Mouse (Mus musculus) CH12.LX (cell line): ENCODE measurements around the gene Pdhx. TPM values are rescaled to one million over a fixed set of nuclear protein-coding genes. Genes with fewer than 3 reads are reported as not detected.

Experiments used
- DNase-seq: peaks from one replicate; pipeline ENCODE4 v3.0.0-alpha.2; 2013; ENCODE audit errors: extremely low read depth
- H3K27ac ChIP-seq: 2 replicates; pipeline ENCODE4 v1.5.1; 2012; ENCODE audit warnings: low read depth, mild to moderate bottlenecking, control low read depth, moderate library complexity; ENCODE audit not compliant: insufficient read depth
- H3K27me3 ChIP-seq: replicated peaks from 2 replicates; pipeline ENCODE3; 2012; ENCODE audit warnings: inconsistent platforms
- H3K36me3 ChIP-seq, 2 experiments: replicated peaks in 1 of 2; 2 replicates each; pipeline versions ENCODE3 to v1.6.1; 2012; ENCODE audit warnings: inconsistent platforms in 1 of 2, low read length in 1 of 2, mild to moderate bottlenecking in 1 of 2, mixed read lengths in 1 of 2, moderate library complexity in 1 of 2; ENCODE audit not compliant: control insufficient read depth in 1 of 2, insufficient read depth in 1 of 2
- H3K4me1 ChIP-seq, 2 experiments: 2 replicates each; pipeline ENCODE4 v1.6.1; 2012; ENCODE audit warnings: inconsistent platforms in 1 of 2, moderate library complexity in 1 of 2; ENCODE audit not compliant: insufficient read depth in 2 of 2, control insufficient read depth in 1 of 2
- H3K4me2 ChIP-seq: 2 replicates; pipeline ENCODE4 v1.6.1; 2012; ENCODE audit warnings: low read depth, mild to moderate bottlenecking, control low read depth; ENCODE audit not compliant: poor library complexity, insufficient read depth, severe bottlenecking
- H3K4me3 ChIP-seq, 3 experiments: fragments of 150-350 bp in 1 of 3; sonication (generic) in 1 of 3; replicated peaks in 1 of 3; 2 replicates each; pipeline versions ENCODE3 to v1.5.1; 2011 to 2012; ENCODE audit warnings: low read depth in 2 of 3, low read length in 2 of 3, mild to moderate bottlenecking in 2 of 3, moderate library complexity in 2 of 3, control low read depth in 1 of 3, improper control_type of control experiment in 1 of 3, inconsistent platforms in 1 of 3, mixed read lengths in 1 of 3; ENCODE audit not compliant: poor library complexity in 1 of 3
- H3K79me2 ChIP-seq: replicated peaks from 2 replicates; pipeline ENCODE4 v1.6.1; 2012; ENCODE audit warnings: mild to moderate bottlenecking, moderate library complexity; ENCODE audit not compliant: control insufficient read depth, poor library complexity, insufficient read depth, severe bottlenecking; ENCODE audit errors: extremely low read depth
- H3K9ac ChIP-seq: 2 replicates; pipeline ENCODE4 v1.6.1; 2012; ENCODE audit warnings: low read depth, mild to moderate bottlenecking, control low read depth, moderate library complexity; ENCODE audit not compliant: insufficient read depth
- H3K9me3 ChIP-seq: replicated peaks from 2 replicates; pipeline ENCODE3; 2012; ENCODE audit warnings: low read length, inconsistent platforms, mixed read lengths
- BHLHE40 ChIP-seq: IDR thresholded peaks from 2 replicates; pipeline ENCODE4 v1.6.1; 2011; ENCODE audit warnings: mild to moderate bottlenecking, low read depth, low read length, improper control_type of control experiment
- CHD1 ChIP-seq: IDR thresholded peaks from 2 replicates; pipeline ENCODE4 v1.6.1; 2012; ENCODE audit warnings: low read depth, low read length, improper control_type of control experiment, inconsistent platforms
- CHD2 ChIP-seq: IDR thresholded peaks from 2 replicates; pipeline ENCODE4 v1.6.1; 2011; ENCODE audit warnings: low read length, improper control_type of control experiment
- CTCF ChIP-seq, 2 experiments: IDR thresholded peaks in 1 of 2; conservative IDR thresholded peaks in 1 of 2; 2 replicates each; pipeline ENCODE4 v1.5.1; 2011 to 2012; ENCODE audit warnings: low read depth in 2 of 2, low read length in 2 of 2, improper control_type of control experiment in 1 of 2, inconsistent platforms in 1 of 2, mild to moderate bottlenecking in 1 of 2, moderate library complexity in 1 of 2
- E2F4 ChIP-seq: IDR thresholded peaks from 2 replicates; pipeline ENCODE4 v1.6.1; 2011; ENCODE audit warnings: low read depth, low read length, improper control_type of control experiment; ENCODE audit not compliant: insufficient replicate concordance
- ELF1 ChIP-seq: IDR thresholded peaks from 2 replicates; pipeline ENCODE4 v1.6.1; 2014; ENCODE audit warnings: low read depth, mild to moderate bottlenecking, inconsistent platforms, low read length, improper control_type of control experiment
- EP300 ChIP-seq: IDR thresholded peaks from 2 replicates; pipeline ENCODE4 v1.6.1; 2011; ENCODE audit warnings: low read length, improper control_type of control experiment
- ETS1 ChIP-seq: conservative IDR thresholded peaks from 2 replicates; pipeline ENCODE4 v1.6.1; 2012; ENCODE audit warnings: low read depth, mild to moderate bottlenecking, inconsistent platforms, low read length, improper control_type of control experiment, moderate library complexity
- GABPA ChIP-seq: IDR thresholded peaks from 2 replicates; pipeline ENCODE4 v1.6.1; 2012; ENCODE audit warnings: low read depth, low read length, improper control_type of control experiment, inconsistent platforms; ENCODE audit not compliant: insufficient replicate concordance
- HCFC1 ChIP-seq: IDR thresholded peaks from 2 replicates; pipeline ENCODE4 v1.6.1; 2012; ENCODE audit warnings: low read depth, mild to moderate bottlenecking, inconsistent platforms, low read length, improper control_type of control experiment
- IRF4 ChIP-seq: IDR thresholded peaks from 2 replicates; pipeline ENCODE4 v1.6.1; 2014; ENCODE audit warnings: low read depth, mild to moderate bottlenecking, inconsistent platforms, low read length, improper control_type of control experiment
- JUN ChIP-seq: IDR thresholded peaks from 2 replicates; pipeline ENCODE4 v1.6.1; 2011; ENCODE audit warnings: low read depth, mild to moderate bottlenecking, low read length, improper control_type of control experiment, moderate library complexity; ENCODE audit not compliant: insufficient read depth
- JUND ChIP-seq: conservative IDR thresholded peaks from 2 replicates; pipeline ENCODE4 v1.6.1; 2011; ENCODE audit warnings: low read depth, low read length, improper control_type of control experiment
- KAT2A ChIP-seq: IDR thresholded peaks from 2 replicates; pipeline ENCODE4 v1.6.1; 2012; ENCODE audit warnings: low read length, improper control_type of control experiment, inconsistent platforms; ENCODE audit not compliant: insufficient replicate concordance
- MAFK ChIP-seq: IDR thresholded peaks from 2 replicates; pipeline ENCODE4 v1.6.1; 2011; ENCODE audit warnings: low read length, improper control_type of control experiment; ENCODE audit not compliant: insufficient replicate concordance
- MAX ChIP-seq: IDR thresholded peaks from 2 replicates; pipeline ENCODE4 v1.6.1; 2011; ENCODE audit warnings: low read length, improper control_type of control experiment
- MAZ ChIP-seq: IDR thresholded peaks from 2 replicates; pipeline ENCODE4 v1.6.1; 2012; ENCODE audit warnings: low read depth, mild to moderate bottlenecking, inconsistent platforms, low read length, improper control_type of control experiment, moderate library complexity
- MEF2A ChIP-seq: IDR thresholded peaks from 2 replicates; pipeline ENCODE4 v1.6.1; 2014; ENCODE audit warnings: low read depth, mild to moderate bottlenecking, inconsistent platforms, low read length, improper control_type of control experiment, borderline replicate concordance
- MXI1 ChIP-seq: IDR thresholded peaks from 2 replicates; pipeline ENCODE4 v1.6.1; 2011; ENCODE audit warnings: mild to moderate bottlenecking, low read depth, low read length, improper control_type of control experiment
- MYC ChIP-seq: IDR thresholded peaks from 2 replicates; pipeline ENCODE4 v1.6.1; 2011; ENCODE audit warnings: low read depth, mild to moderate bottlenecking, improper control_type of control experiment, low read length
- NELFE ChIP-seq: IDR thresholded peaks from 2 replicates; pipeline ENCODE4 v1.6.1; 2011; ENCODE audit warnings: low read depth, low read length, improper control_type of control experiment
- NRF1 ChIP-seq: IDR thresholded peaks from 2 replicates; pipeline ENCODE4 v1.6.1; 2014; ENCODE audit warnings: low read depth, mild to moderate bottlenecking, inconsistent platforms, low read length, improper control_type of control experiment, moderate library complexity
- PAX5 ChIP-seq: IDR thresholded peaks from 2 replicates; pipeline ENCODE4 v1.6.1; 2012; ENCODE audit warnings: low read length, inconsistent platforms, mixed read lengths
- POLR2A ChIP-seq: IDR thresholded peaks from 2 replicates; pipeline ENCODE4 v1.6.1; 2011; ENCODE audit warnings: low read depth, mild to moderate bottlenecking, improper control_type of control experiment, low read length
- POLR2AphosphoS2 ChIP-seq: IDR thresholded peaks from 2 replicates; pipeline ENCODE4 v1.6.1; 2011; ENCODE audit warnings: low read depth, low read length, improper control_type of control experiment
- RAD21 ChIP-seq: IDR thresholded peaks from 2 replicates; pipeline ENCODE4 v1.6.1; 2011; ENCODE audit warnings: low read depth, mild to moderate bottlenecking, low read length, improper control_type of control experiment, moderate library complexity
- RCOR1 ChIP-seq: conservative IDR thresholded peaks from 2 replicates; pipeline ENCODE4 v1.6.1; 2012; ENCODE audit warnings: low read depth, mild to moderate bottlenecking, inconsistent platforms, low read length, improper control_type of control experiment
- SIN3A ChIP-seq: IDR thresholded peaks from 2 replicates; pipeline ENCODE4 v1.6.1; 2012; ENCODE audit warnings: low read length, improper control_type of control experiment, inconsistent platforms
- SMC3 ChIP-seq: IDR thresholded peaks from 2 replicates; pipeline ENCODE4 v1.6.1; 2011; ENCODE audit warnings: low read depth, low read length, improper control_type of control experiment
- TBP ChIP-seq: conservative IDR thresholded peaks from 2 replicates; pipeline ENCODE4 v1.6.1; 2011; ENCODE audit warnings: low read depth, low read length, improper control_type of control experiment
- TCF12 ChIP-seq: IDR thresholded peaks from 2 replicates; pipeline ENCODE4 v1.6.1; 2014; ENCODE audit warnings: low read depth, mild to moderate bottlenecking, inconsistent platforms, low read length, improper control_type of control experiment
- UBTF ChIP-seq: IDR thresholded peaks from 2 replicates; pipeline ENCODE4 v1.6.1; 2012; ENCODE audit warnings: low read depth, mild to moderate bottlenecking, inconsistent platforms, low read length, improper control_type of control experiment, moderate library complexity
- USF1 ChIP-seq: IDR thresholded peaks from 2 replicates; pipeline ENCODE4 v1.6.1; 2014; ENCODE audit warnings: low read depth, mild to moderate bottlenecking, inconsistent platforms, low read length, improper control_type of control experiment
- USF2 ChIP-seq: conservative IDR thresholded peaks from 2 replicates; pipeline ENCODE4 v1.6.1; 2011; ENCODE audit warnings: low read depth, low read length, improper control_type of control experiment
- ZC3H11A ChIP-seq: IDR thresholded peaks from 2 replicates; pipeline ENCODE4 v1.6.1; 2012; ENCODE audit warnings: low read depth, mild to moderate bottlenecking, inconsistent platforms, low read length, improper control_type of control experiment
- ZKSCAN1 ChIP-seq: IDR thresholded peaks from 2 replicates; pipeline ENCODE4 v1.6.1; 2012; ENCODE audit warnings: low read depth, inconsistent platforms, low read length, improper control_type of control experiment, borderline replicate concordance
- ZMIZ1 ChIP-seq: IDR thresholded peaks from 2 replicates; pipeline ENCODE4 v1.6.1; 2012; ENCODE audit warnings: low read depth, mild to moderate bottlenecking, inconsistent platforms, low read length, improper control_type of control experiment
- ZNF384 ChIP-seq: IDR thresholded peaks from 2 replicates; pipeline ENCODE4 v1.6.1; 2012; ENCODE audit warnings: low read depth, low read length, improper control_type of control experiment, inconsistent platforms
- dilution Hi-C: fragments of 300-500 bp; cut with MboI; formaldehyde crosslinking; loops from 2 replicates; pipeline ENCODE4 v1.14.3; 2020; ENCODE audit warnings: low sequenced_read_pairs; ENCODE audit not compliant: extremely low pct_unique_long_range_greater_than_20kb, extremely low pct_ligation_motif_present
- in situ Hi-C: fragments of 300-500 bp; cut with MboI; formaldehyde crosslinking; loops from 3 replicates; pipeline ENCODE4 v1.14.3; 2019; ENCODE audit warnings: low sequenced_read_pairs, low pct_ligation_motif_present, low pct_unique_long_range_greater_than_20kb, mixed read lengths
- polyA plus RNA-seq: library from polyadenylated mRNA; unstranded; fragments of >175 nt; gene quantifications from 2 replicates; pipeline ENCODE4 v1.2.1, GENCODE M21; 2012; ENCODE audit warnings: low read depth; ENCODE audit not compliant: insufficient read length
- total RNA-seq, 2 experiments: library from RNA; depleted of rRNA; stranded (reverse); fragments of 300-350 nt in 1 of 2; fragments of >200 nt in 1 of 2; gene quantifications; 2 replicates each; pipeline ENCODE4 v1.2.3; 2012 to 2014

Gene Pdhx
- total and polyA plus RNA-seq, 3 experiments = 78.9 to 131 (median 104) TPM

- Histone ChIP-seq H3K4me2 (peak overlapping the region; percentile 65; the same call in 1 of the 2 replicates), H3K36me3 (peaks cover 3 to 11% of the 10 kb centered on the region in 2 experiments), H3K9me3 (no peaks in the 10 kb centered on the region), H3K79me2 (peaks cover 69% of the 10 kb centered on the region), H3K4me3 (no peak overlapping the region), H3K27me3 (no peaks in the 10 kb centered on the region), H3K9ac (no peak overlapping the region; the same call in 1 of the 2 replicates), H3K27ac (no peak overlapping the region), H3K4me1 (peaks cover 2 to 78% of the 10 kb centered on the region in 2 experiments)
- in situ Hi-C loops (no loop called here), dilution Hi-C loops (no loop called here)
- TF ChIP-seq JUN (no peak), ELF1 (peak; percentile 69), SMC3 (peak; percentile 70), RCOR1 (no peak), GABPA (no peak), CHD1 (no peak), ZKSCAN1 (no peak), MAZ (no peak), TCF12 (no peak), HCFC1 (no peak), ZNF384 (no peak), MXI1 (no peak), USF2 (no peak), IRF4 (peak; percentile 40; the same call in 1 of the 2 replicates), POLR2AphosphoS2 (no peak), MAFK (no peak), EP300 (peak; percentile 22; the same call in 1 of the 2 replicates), RAD21 (peak; percentile 82), BHLHE40 (peak; percentile 55), MAX (no peak), ETS1 (no peak), E2F4 (no peak), ZMIZ1 (no peak), JUND (no peak), CTCF (conservative IDR thresholded peaks at IDR 0.05 in 1 of 2, IDR thresholded peaks at IDR 0.05 in 1 of 2; ENCODE audit: low read depth in 2 of 2, low read length in 2 of 2) (peak; percentile 33 to 78; a peak in 2 of 4 replicates), NELFE (no peak), PAX5 (no peak), NRF1 (no peak), UBTF (no peak), CHD2 (no peak), SIN3A (no peak), ZC3H11A (no peak), MYC (0 out of 2 replicates have a peak, but pooled peaks have one; percentile 20), POLR2A (no peak), TBP (0 out of 2 replicates have a peak, but pooled peaks have one; percentile 28), USF1 (no peak), KAT2A (no peak), MEF2A (no peak)
- peak; percentile 74 for DNase-seq
Measured at GRCm38 (mm10) chr2:103062865-103063264, 10.4 kb downstream of the Pdhx start.
